Mouse (Mus musculus) hindbrain, embryonic 15.5 days (tissue): Measurements from ENCODE around the gene Tgfb1i1. TPM values are rescaled to one million over a fixed set of nuclear protein-coding genes. Genes with fewer than 3 reads are reported as not detected.

ENCODE experiments used
- ATAC-seq: fragments of 200-750 bp; cut with Nextera tagmentation; 2 replicates; pipeline ENCODE4 v1.8.0; 2017; ENCODE audit warnings: low read depth, moderate number of reproducible peaks, moderate TSS enrichment; ENCODE audit not compliant: low FRiP score
- H3K27ac ChIP-seq: fragments of 300-500 bp; sonication (generic); replicated peaks from 2 replicates; pipeline ENCODE4 v1.5.1; 2015; ENCODE audit warnings: mild to moderate bottlenecking, inconsistent platforms
- H3K27me3 ChIP-seq: fragments of 300-500 bp; sonication (generic); 2 replicates; pipeline ENCODE4 v1.6.1; 2015; ENCODE audit warnings: control low read depth, inconsistent platforms
- H3K36me3 ChIP-seq: fragments of 300-500 bp; sonication (generic); 2 replicates; pipeline ENCODE4 v1.6.1; 2015; ENCODE audit warnings: control low read depth, inconsistent platforms
- H3K4me1 ChIP-seq: fragments of 300-500 bp; sonication (generic); replicated peaks from 2 replicates; pipeline ENCODE4 v1.6.1; 2015; ENCODE audit warnings: control low read depth, inconsistent platforms
- H3K4me2 ChIP-seq: fragments of 300-500 bp; sonication (generic); 2 replicates; pipeline ENCODE4 v1.6.1; 2015; ENCODE audit warnings: moderate library complexity, mild to moderate bottlenecking, inconsistent platforms
- H3K4me3 ChIP-seq: fragments of 300-500 bp; sonication (generic); 2 replicates; pipeline ENCODE4 v1.5.1; 2015; ENCODE audit warnings: mild to moderate bottlenecking, inconsistent platforms
- H3K9ac ChIP-seq: fragments of 300-500 bp; sonication (generic); 2 replicates; pipeline ENCODE4 v1.6.1; 2015; ENCODE audit warnings: inconsistent platforms
- H3K9me3 ChIP-seq: fragments of 300-500 bp; sonication (generic); 2 replicates; pipeline ENCODE4 v1.6.1; 2016; ENCODE audit warnings: control low read depth, inconsistent platforms
- WGBS: fragments of 180-500 bp; shearing (Covaris S2); methylation state at CpG from one replicate; pipeline ENCODE4 v1.1.7; 2015; 5-methylcytosine and 5-hydroxymethylcytosine counted together
- microRNA-seq: library from miRNA; unstranded; fragments of <30 nt; microRNA quantifications from one replicate; pipeline ENCODE4, GENCODE M21; 2016
- polyA plus RNA-seq: library from polyadenylated mRNA; unstranded; fragments of >200 nt; fragmentation: Nextera tagmentation; extraction: Ambion mirVana; gene quantifications from 2 replicates; pipeline ENCODE4 v1.2.1, GENCODE M21; 2015

Gene Tgfb1i1
- polyA plus RNA-seq, 1 experiment from 2014 or later, result 28.2 TPM

- Histone ChIP-seq H3K9me3 (no peaks in the 10 kb centered on the region), H3K36me3 (0 out of 2 replicates have a peak, but pooled peaks cover 5% of the 10 kb centered on the region), H3K4me1 (peaks cover 25% of the 10 kb centered on the region), H3K9ac (peak within 1 kb of the TSS; percentile 78), H3K4me3 (peak within 1 kb of the TSS; percentile 97), H3K4me2 (peak within 1 kb of the TSS; percentile 93), H3K27ac (peak within 1 kb of the TSS; percentile 80), H3K27me3 (no peaks in the 10 kb centered on the region)
- peak; percentile 68 for ATAC-seq
- WGBS, result 2% methylated on average over 45 of the region's 47 CpGs
Observed at GRCm38 (mm10) chr7:128297617-128298480, 51.2 kb downstream of the Tgfb1i1 start, which contains the start of gene BC017158. TSS of gene BC017158 (minus strand) at chr7:128298170.

- H3K4me3 ChIP-seq, result peak overlapping the region; percentile 97
- peak; percentile 61; the same call in 1 of the 2 replicates for ATAC-seq
- 71% methylated on average over 8 of the region's 8 CpGs for WGBS
- peak overlapping the region; percentile 93 for H3K4me2 ChIP-seq
- peak overlapping the region; percentile 25; the same call in 1 of the 2 replicates for H3K27ac ChIP-seq
- H3K36me3 ChIP-seq, result no peaks in the 10 kb centered on the region
- H3K4me1 ChIP-seq, result peaks cover 25% of the 10 kb centered on the region
- H3K9ac ChIP-seq, result no peak overlapping the region
- no peaks in the 10 kb centered on the region for H3K27me3 ChIP-seq
- no peaks in the 10 kb centered on the region for H3K9me3 ChIP-seq
Observed at GRCm38 (mm10) chr7:128298481-128299342, 52.1 kb downstream of the Tgfb1i1 start.

GRCm38 (mm10) chr7:128300952-128301351 is 54.3 kb downstream of the Tgfb1i1 start:
- no peak overlapping the region for H3K27ac ChIP-seq
- H3K4me3 ChIP-seq, result no peak overlapping the region
- no peaks in the 10 kb centered on the region for H3K36me3 ChIP-seq
- peaks cover 25% of the 10 kb centered on the region for H3K4me1 ChIP-seq
- WGBS, result 84% methylated on average over 3 of the region's 3 CpGs
- H3K9me3 ChIP-seq, result no peaks in the 10 kb centered on the region
- no peak for ATAC-seq
- H3K9ac ChIP-seq, result no peak overlapping the region
- no peaks in the 10 kb centered on the region for H3K27me3 ChIP-seq
- H3K4me2 ChIP-seq, result no peak overlapping the region

DNA sequence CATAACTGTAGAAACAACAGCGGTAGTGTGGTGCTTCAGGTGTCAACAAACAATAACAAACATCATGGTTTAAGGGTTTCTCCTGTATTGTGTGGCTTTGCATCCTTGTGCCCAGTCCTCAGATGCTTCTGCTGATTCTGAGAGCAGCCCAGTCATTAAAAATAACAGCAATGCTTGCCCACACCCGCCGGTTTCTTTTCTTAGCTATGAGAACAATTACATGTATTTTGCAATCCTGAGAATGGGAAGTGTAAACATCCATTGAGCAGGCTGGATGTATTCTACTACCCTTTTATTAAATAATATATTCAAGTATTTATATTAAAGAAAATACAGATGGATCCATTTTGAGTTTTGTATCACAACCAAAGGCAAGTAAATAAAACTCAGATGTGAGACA is 55.5 kb downstream of the Tgfb1i1 start:
- Histone ChIP-seq H3K27ac (no peak overlapping the region), H3K27me3 (no peaks in the 10 kb centered on the region), H3K4me1 (peaks cover 18% of the 10 kb centered on the region), H3K9me3 (no peaks in the 10 kb centered on the region), H3K4me3 (no peak overlapping the region), H3K36me3 (no peaks in the 10 kb centered on the region), H3K4me2 (no peak overlapping the region), H3K9ac (no peak overlapping the region)
- 82% methylated on average over 3 of the region's 3 CpGs for WGBS
- ATAC-seq, result no peak

- no peak overlapping the region for H3K4me3 ChIP-seq
- H3K4me2 ChIP-seq, result no peak overlapping the region
- no peaks in the 10 kb centered on the region for H3K4me1 ChIP-seq
- WGBS, result 74% methylated on average over 6 of the region's 6 CpGs
- H3K27ac ChIP-seq, result no peak overlapping the region
- no peaks in the 10 kb centered on the region for H3K27me3 ChIP-seq
- no peaks in the 10 kb centered on the region for H3K9me3 ChIP-seq
- no peak for ATAC-seq
- no peaks in the 10 kb centered on the region for H3K36me3 ChIP-seq
- no peak overlapping the region for H3K9ac ChIP-seq
Observed at GRCm38 (mm10) chr7:128304198-128304597, 57.6 kb downstream of the Tgfb1i1 start.

DNA sequence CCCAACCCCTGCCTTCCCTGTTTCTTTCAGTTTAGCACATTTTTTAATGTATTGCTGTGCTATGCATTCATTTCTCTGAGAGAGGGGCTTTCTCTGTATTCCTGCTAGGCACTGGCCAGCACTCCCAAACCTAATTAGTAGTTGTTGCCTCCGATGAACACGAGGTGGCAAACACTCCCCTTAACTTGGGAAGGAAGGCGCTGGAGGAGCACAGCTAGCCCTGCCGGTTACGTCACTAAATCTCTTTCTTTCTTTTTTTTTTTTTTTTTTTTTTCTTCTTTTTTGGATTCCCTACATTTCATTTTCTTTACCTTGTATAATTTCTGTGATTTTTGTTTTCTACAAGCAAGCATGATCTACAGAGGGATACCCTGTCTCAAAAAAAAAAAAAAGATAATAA is 58.3 kb downstream of the Tgfb1i1 start:
- Histone ChIP-seq H3K9me3 (no peaks in the 10 kb centered on the region), H3K27ac (no peak overlapping the region), H3K9ac (no peak overlapping the region), H3K4me1 (0 out of 2 replicates have a peak, but pooled peaks cover under 1% of the 10 kb centered on the region), H3K36me3 (no peaks in the 10 kb centered on the region), H3K4me3 (no peak overlapping the region), H3K4me2 (no peak overlapping the region), H3K27me3 (no peaks in the 10 kb centered on the region)
- 0 out of 2 replicates have a peak, but pooled peaks have one; percentile 69 for ATAC-seq
- 5% methylated on average over 5 of the region's 5 CpGs for whole genome bisulfite sequencing

Small RNAs within 50 kb of the gene (microRNA-seq; reads per million reads assigned to microRNA genes)
- 0.65 reads per million for gene Mir3103

Other genes starting within 250 kb of the Tgfb1i1 start
- not detected in 2 replicates for gene Trim72, start 242.9 kb upstream of the Tgfb1i1 start, polyA plus RNA-seq
- gene Itgam, start 184.2 kb upstream of the Tgfb1i1 start, polyA plus RNA-seq, result 1.1 and 1.2 TPM in 2 replicates
- gene Gm49368, start 184.1 kb upstream of the Tgfb1i1 start, polyA plus RNA-seq, result not detected in 2 replicates
- gene Itgax, start 117.3 kb upstream of the Tgfb1i1 start, polyA plus RNA-seq, result 0.18 TPM in 1 of 2 replicates, not detected in the other
- gene Itgad, start 92.4 kb upstream of the Tgfb1i1 start, polyA plus RNA-seq, result not detected in 2 replicates
- gene Cox6a2, start 40.4 kb upstream of the Tgfb1i1 start, polyA plus RNA-seq, result 0.31 and 0.50 TPM in 2 replicates
- gene Armc5, start 9.5 kb upstream of the Tgfb1i1 start, polyA plus RNA-seq, result 14.2 and 14.7 TPM in 2 replicates
- gene 9130023H24Rik, start 8.8 kb upstream of the Tgfb1i1 start, polyA plus RNA-seq, result 7.4 and 8.0 TPM in 2 replicates
- 0.29 TPM in 1 of 2 replicates, not detected in the other for gene Slc5a2, start 18.8 kb downstream of the Tgfb1i1 start, polyA plus RNA-seq
- gene BC017158, start 51.4 kb downstream of the Tgfb1i1 start, polyA plus RNA-seq, result 23.4 and 27.6 TPM in 2 replicates
- 58.9 and 59.3 TPM in 2 replicates for gene Rgs10, start 171.9 kb downstream of the Tgfb1i1 start, polyA plus RNA-seq
- gene Tial1, start 214.9 kb downstream of the Tgfb1i1 start, polyA plus RNA-seq, result 23.2 and 25.3 TPM in 2 replicates